Mouse (Mus musculus): ENCODE results near the gene Cln6.

GRCm38 (mm10) chr9:62817099-62817571, 21.4 kb upstream of the Cln6 start:
- peak; percentile 72 for TF ChIP-seq TBP (IDR thresholded peaks at IDR 0.05; ENCODE audit: low read depth, low read length)
- no peak for TF ChIP-seq POLR2AphosphoS2 (IDR thresholded peaks at IDR 0.05; ENCODE audit: low read length)
- no peak for TF ChIP-seq MAFK (IDR thresholded peaks at IDR 0.05; ENCODE audit: borderline replicate concordance, low read depth, low read length)
- peak; percentile 93 for TF ChIP-seq USF1 (IDR thresholded peaks at IDR 0.05; ENCODE audit: low read depth, low read length)
- TF ChIP-seq EP300 (IDR thresholded peaks at IDR 0.05; ENCODE audit: low read depth in 1 of 2, low read length in 2 of 2), result peak; percentile 27 to 54; a peak in 3 of 4 replicates
- TF ChIP-seq MEF2A (IDR thresholded peaks at IDR 0.05; ENCODE audit: extremely low read depth, insufficient replicate concordance, low read depth, low read length, poor library complexity, severe bottlenecking), result peak; percentile 26; the same call in 1 of the 2 replicates
- TF ChIP-seq POLR2A (IDR thresholded peaks at IDR 0.05; ENCODE audit: control insufficient read depth in 1 of 2, insufficient read depth in 1 of 2, low read depth in 1 of 2, low read length in 2 of 2, poor library complexity in 1 of 2), result peak; percentile 25 to 61; a peak in 2 of 4 replicates
- TF ChIP-seq HCFC1 (IDR thresholded peaks at IDR 0.05; ENCODE audit: low read depth, low read length), result 0 out of 2 replicates have a peak, but pooled peaks have one; percentile 50

Data from MEL (cell line).